Mouse (Mus musculus) CH12.LX (cell line): Measurements from ENCODE around the gene Zbtb17. TPM values are rescaled to one million over a fixed set of nuclear protein-coding genes. Genes with fewer than 3 reads are reported as not detected.

Source experiments
- DNase-seq: peaks from one replicate; pipeline ENCODE4 v3.0.0-alpha.2; 2013; ENCODE audit errors: extremely low read depth
- H3K27ac ChIP-seq: 2 replicates; pipeline ENCODE4 v1.5.1; 2012; ENCODE audit warnings: low read depth, mild to moderate bottlenecking, control low read depth, moderate library complexity; ENCODE audit not compliant: insufficient read depth
- H3K27me3 ChIP-seq: replicated peaks from 2 replicates; pipeline ENCODE3; 2012; ENCODE audit warnings: inconsistent platforms
- H3K36me3 ChIP-seq, 2 experiments: replicated peaks in 1 of 2; 2 replicates each; pipeline versions ENCODE3 to v1.6.1; 2012; ENCODE audit warnings: inconsistent platforms in 1 of 2, low read length in 1 of 2, mild to moderate bottlenecking in 1 of 2, mixed read lengths in 1 of 2, moderate library complexity in 1 of 2; ENCODE audit not compliant: control insufficient read depth in 1 of 2, insufficient read depth in 1 of 2
- H3K4me1 ChIP-seq, 2 experiments: 2 replicates each; pipeline ENCODE4 v1.6.1; 2012; ENCODE audit warnings: inconsistent platforms in 1 of 2, moderate library complexity in 1 of 2; ENCODE audit not compliant: insufficient read depth in 2 of 2, control insufficient read depth in 1 of 2
- H3K4me2 ChIP-seq: 2 replicates; pipeline ENCODE4 v1.6.1; 2012; ENCODE audit warnings: low read depth, mild to moderate bottlenecking, control low read depth; ENCODE audit not compliant: poor library complexity, insufficient read depth, severe bottlenecking
- H3K4me3 ChIP-seq, 3 experiments: fragments of 150-350 bp in 1 of 3; sonication (generic) in 1 of 3; replicated peaks in 1 of 3; 2 replicates each; pipeline versions ENCODE3 to v1.5.1; 2011 to 2012; ENCODE audit warnings: low read depth in 2 of 3, low read length in 2 of 3, mild to moderate bottlenecking in 2 of 3, moderate library complexity in 2 of 3, control low read depth in 1 of 3, improper control_type of control experiment in 1 of 3, inconsistent platforms in 1 of 3, mixed read lengths in 1 of 3; ENCODE audit not compliant: poor library complexity in 1 of 3
- H3K79me2 ChIP-seq: replicated peaks from 2 replicates; pipeline ENCODE4 v1.6.1; 2012; ENCODE audit warnings: mild to moderate bottlenecking, moderate library complexity; ENCODE audit not compliant: control insufficient read depth, poor library complexity, insufficient read depth, severe bottlenecking; ENCODE audit errors: extremely low read depth
- H3K9ac ChIP-seq: 2 replicates; pipeline ENCODE4 v1.6.1; 2012; ENCODE audit warnings: low read depth, mild to moderate bottlenecking, control low read depth, moderate library complexity; ENCODE audit not compliant: insufficient read depth
- H3K9me3 ChIP-seq: replicated peaks from 2 replicates; pipeline ENCODE3; 2012; ENCODE audit warnings: low read length, inconsistent platforms, mixed read lengths
- BHLHE40 ChIP-seq: IDR thresholded peaks from 2 replicates; pipeline ENCODE4 v1.6.1; 2011; ENCODE audit warnings: mild to moderate bottlenecking, low read depth, low read length, improper control_type of control experiment
- CHD2 ChIP-seq: IDR thresholded peaks from 2 replicates; pipeline ENCODE4 v1.6.1; 2011; ENCODE audit warnings: low read length, improper control_type of control experiment
- ETS1 ChIP-seq: conservative IDR thresholded peaks from 2 replicates; pipeline ENCODE4 v1.6.1; 2012; ENCODE audit warnings: low read depth, mild to moderate bottlenecking, inconsistent platforms, low read length, improper control_type of control experiment, moderate library complexity
- GABPA ChIP-seq: IDR thresholded peaks from 2 replicates; pipeline ENCODE4 v1.6.1; 2012; ENCODE audit warnings: low read depth, low read length, improper control_type of control experiment, inconsistent platforms; ENCODE audit not compliant: insufficient replicate concordance
- IRF4 ChIP-seq: IDR thresholded peaks from 2 replicates; pipeline ENCODE4 v1.6.1; 2014; ENCODE audit warnings: low read depth, mild to moderate bottlenecking, inconsistent platforms, low read length, improper control_type of control experiment
- JUN ChIP-seq: IDR thresholded peaks from 2 replicates; pipeline ENCODE4 v1.6.1; 2011; ENCODE audit warnings: low read depth, mild to moderate bottlenecking, low read length, improper control_type of control experiment, moderate library complexity; ENCODE audit not compliant: insufficient read depth
- KAT2A ChIP-seq: IDR thresholded peaks from 2 replicates; pipeline ENCODE4 v1.6.1; 2012; ENCODE audit warnings: low read length, improper control_type of control experiment, inconsistent platforms; ENCODE audit not compliant: insufficient replicate concordance
- MEF2A ChIP-seq: IDR thresholded peaks from 2 replicates; pipeline ENCODE4 v1.6.1; 2014; ENCODE audit warnings: low read depth, mild to moderate bottlenecking, inconsistent platforms, low read length, improper control_type of control experiment, borderline replicate concordance
- NELFE ChIP-seq: IDR thresholded peaks from 2 replicates; pipeline ENCODE4 v1.6.1; 2011; ENCODE audit warnings: low read depth, low read length, improper control_type of control experiment
- NRF1 ChIP-seq: IDR thresholded peaks from 2 replicates; pipeline ENCODE4 v1.6.1; 2014; ENCODE audit warnings: low read depth, mild to moderate bottlenecking, inconsistent platforms, low read length, improper control_type of control experiment, moderate library complexity
- POLR2AphosphoS2 ChIP-seq: IDR thresholded peaks from 2 replicates; pipeline ENCODE4 v1.6.1; 2011; ENCODE audit warnings: low read depth, low read length, improper control_type of control experiment
- RCOR1 ChIP-seq: conservative IDR thresholded peaks from 2 replicates; pipeline ENCODE4 v1.6.1; 2012; ENCODE audit warnings: low read depth, mild to moderate bottlenecking, inconsistent platforms, low read length, improper control_type of control experiment
- SIN3A ChIP-seq: IDR thresholded peaks from 2 replicates; pipeline ENCODE4 v1.6.1; 2012; ENCODE audit warnings: low read length, improper control_type of control experiment, inconsistent platforms
- TCF12 ChIP-seq: IDR thresholded peaks from 2 replicates; pipeline ENCODE4 v1.6.1; 2014; ENCODE audit warnings: low read depth, mild to moderate bottlenecking, inconsistent platforms, low read length, improper control_type of control experiment
- UBTF ChIP-seq: IDR thresholded peaks from 2 replicates; pipeline ENCODE4 v1.6.1; 2012; ENCODE audit warnings: low read depth, mild to moderate bottlenecking, inconsistent platforms, low read length, improper control_type of control experiment, moderate library complexity
- ZMIZ1 ChIP-seq: IDR thresholded peaks from 2 replicates; pipeline ENCODE4 v1.6.1; 2012; ENCODE audit warnings: low read depth, mild to moderate bottlenecking, inconsistent platforms, low read length, improper control_type of control experiment
- dilution Hi-C: fragments of 300-500 bp; cut with MboI; formaldehyde crosslinking; loops from 2 replicates; pipeline ENCODE4 v1.14.3; 2020; ENCODE audit warnings: low sequenced_read_pairs; ENCODE audit not compliant: extremely low pct_unique_long_range_greater_than_20kb, extremely low pct_ligation_motif_present
- in situ Hi-C: fragments of 300-500 bp; cut with MboI; formaldehyde crosslinking; loops from 3 replicates; pipeline ENCODE4 v1.14.3; 2019; ENCODE audit warnings: low sequenced_read_pairs, low pct_ligation_motif_present, low pct_unique_long_range_greater_than_20kb, mixed read lengths
- polyA plus RNA-seq: library from polyadenylated mRNA; unstranded; fragments of >175 nt; gene quantifications from 2 replicates; pipeline ENCODE4 v1.2.1, GENCODE M21; 2012; ENCODE audit warnings: low read depth; ENCODE audit not compliant: insufficient read length
- total RNA-seq, 2 experiments: library from RNA; depleted of rRNA; stranded (reverse); fragments of 300-350 nt in 1 of 2; fragments of >200 nt in 1 of 2; gene quantifications; 2 replicates each; pipeline ENCODE4 v1.2.3; 2012 to 2014

The Zbtb17 gene
- total and polyA plus RNA-seq, 3 experiments: 21.4 to 51.2 (median 47.6) TPM

- no peaks in the 10 kb centered on the region; a peak in 1 of 4 replicates for H3K4me1 ChIP-seq
- DNase-seq: no peak
- dilution Hi-C loops: no loop called here
- H3K4me3 ChIP-seq: no peak overlapping the region
- no peak overlapping the region for H3K27ac ChIP-seq
- TF ChIP-seq TCF12 (no peak), SIN3A (no peak), NELFE (no peak), RCOR1 (no peak), MEF2A (no peak), ZMIZ1 (no peak)
- no peaks in the 10 kb centered on the region for H3K9me3 ChIP-seq
- no peaks in the 10 kb centered on the region for H3K79me2 ChIP-seq
- no peak overlapping the region for H3K4me2 ChIP-seq
- in situ Hi-C loops: no loop called here
- H3K9ac ChIP-seq: no peak overlapping the region
- no peaks in the 10 kb centered on the region for H3K27me3 ChIP-seq
- no peaks in the 10 kb centered on the region for H3K36me3 ChIP-seq
These were observed 11.8 kb upstream of the Zbtb17 start for GRCm38 (mm10) chr4:141432666-141433065.

GRCm38 (mm10) chr4:141433191-141433590 lies 11.3 kb upstream of the Zbtb17 start:
- Histone ChIP-seq H3K9me3 (no peaks in the 10 kb centered on the region), H3K27me3 (no peaks in the 10 kb centered on the region), H3K9ac (no peak overlapping the region), H3K4me1 (no peaks in the 10 kb centered on the region; a peak in 1 of 4 replicates), H3K36me3 (no peaks in the 10 kb centered on the region), H3K4me3 (no peak overlapping the region), H3K4me2 (no peak overlapping the region), H3K27ac (no peak overlapping the region), H3K79me2 (no peaks in the 10 kb centered on the region)
- in situ Hi-C loops: no loop called here
- DNase-seq: no peak
- dilution Hi-C loops: no loop called here
- no peak for TF ChIP-seq TCF12
- TF ChIP-seq JUN: no peak
- TF ChIP-seq BHLHE40: no peak
- no peak for TF ChIP-seq ZMIZ1
- TF ChIP-seq ETS1: no peak
- TF ChIP-seq UBTF: no peak

GRCm38 (mm10) chr4:141435974-141436373 lies 8.5 kb upstream of the Zbtb17 start, which contains the start of gene Srarp:
TSS of gene Srarp (minus strand) at chr4:141436105.
- Histone ChIP-seq H3K4me2 (no peak within 1 kb of the TSS), H3K4me1 (no peaks in the 10 kb centered on the region; a peak in 1 of 4 replicates), H3K36me3 (no peaks in the 10 kb centered on the region), H3K9me3 (no peaks in the 10 kb centered on the region), H3K27me3 (peaks cover 3% of the 10 kb centered on the region), H3K27ac (no peak within 1 kb of the TSS), H3K9ac (no peak within 1 kb of the TSS), H3K4me3 (no peak within 1 kb of the TSS), H3K79me2 (no peaks in the 10 kb centered on the region)
- no peak for DNase-seq
- no peak for TF ChIP-seq TCF12
- TF ChIP-seq MEF2A: no peak
- TF ChIP-seq POLR2AphosphoS2: no peak
- no peak for TF ChIP-seq IRF4
- no peak for TF ChIP-seq CHD2
- no peak for TF ChIP-seq KAT2A
- no peak for TF ChIP-seq NRF1
- no peak for TF ChIP-seq ZMIZ1
- no peak for TF ChIP-seq GABPA
- in situ Hi-C loops (no loop called here), dilution Hi-C loops (no loop called here)
